Mouse (Mus musculus) heart, embryonic 14.5 days (tissue): ENCODE measurements around the gene Clca3a2. TPM values are rescaled to one million over a fixed set of nuclear protein-coding genes. Genes with fewer than 3 reads are reported as not detected.
"Not testable (repeated sequence)": the region's sequence is repeated elsewhere in the genome, so short reads cannot be mapped to it uniquely, and the experiment has no call there.

ENCODE experiments used
- ATAC-seq: fragments of 200-750 bp; cut with Nextera tagmentation; 2 replicates; pipeline ENCODE4 v1.8.0; 2017; ENCODE audit warnings: low read depth, moderate TSS enrichment; ENCODE audit not compliant: insufficient number of reproducible peaks, insufficient read depth, low FRiP score
- H3K27ac ChIP-seq, 2 experiments: fragments of 200-500 bp in 1 of 2; fragments of 300-500 bp in 1 of 2; sonication (generic) in 1 of 2; replicated peaks in 1 of 2; 2 replicates each; pipeline ENCODE4 v1.5.1; 2012 to 2014; ENCODE audit warnings: low read depth in 2 of 2, low read length in 2 of 2, control low read depth in 1 of 2, mild to moderate bottlenecking in 1 of 2, mixed read lengths in 1 of 2; ENCODE audit not compliant: control insufficient read depth in 1 of 2, insufficient read depth in 1 of 2
- H3K27me3 ChIP-seq: fragments of 300-500 bp; sonication (generic); 2 replicates; pipeline ENCODE4 v1.6.1; 2014; ENCODE audit warnings: mild to moderate bottlenecking, low read length, control low read depth; ENCODE audit not compliant: control insufficient read depth, insufficient read depth
- H3K36me3 ChIP-seq: fragments of 300-500 bp; sonication (generic); 2 replicates; pipeline ENCODE4 v1.6.1; 2014; ENCODE audit warnings: mild to moderate bottlenecking, control low read depth, low read length, mixed read lengths; ENCODE audit not compliant: control insufficient read depth, insufficient read depth
- H3K4me1 ChIP-seq, 2 experiments: fragments of 200-500 bp in 1 of 2; fragments of 300-500 bp in 1 of 2; sonication (generic) in 1 of 2; 2 replicates each; pipeline ENCODE4 v1.6.1; 2012 to 2014; ENCODE audit warnings: low read length in 2 of 2, control low read depth in 1 of 2, mixed read lengths in 1 of 2; ENCODE audit not compliant: control insufficient read depth in 2 of 2, insufficient read depth in 2 of 2
- H3K4me2 ChIP-seq: fragments of 300-500 bp; sonication (generic); 2 replicates; pipeline ENCODE4 v1.6.1; 2014; ENCODE audit warnings: mild to moderate bottlenecking, low read length
- H3K4me3 ChIP-seq, 2 experiments: fragments of 200-500 bp in 1 of 2; fragments of 300-500 bp in 1 of 2; sonication (generic) in 1 of 2; 2 replicates each; pipeline ENCODE4 v1.5.1; 2012 to 2014; ENCODE audit warnings: low read length in 2 of 2, mild to moderate bottlenecking in 2 of 2, control low read depth in 1 of 2, low read depth in 1 of 2, moderate library complexity in 1 of 2; ENCODE audit not compliant: control insufficient read depth in 1 of 2, insufficient read depth in 1 of 2
- H3K9ac ChIP-seq: fragments of 300-500 bp; sonication (generic); 2 replicates; pipeline ENCODE4 v1.6.1; 2014; ENCODE audit warnings: mild to moderate bottlenecking, low read length
- H3K9me3 ChIP-seq: fragments of 300-500 bp; sonication (generic); 2 replicates; pipeline ENCODE4 v1.6.1; 2016; ENCODE audit warnings: low read length, control low read depth; ENCODE audit not compliant: control insufficient read depth
- WGBS: fragments of 180-500 bp; shearing (Covaris S2); extraction: QIAGEN DNeasy Blood & Tissue Kit; methylation state at CpG from one replicate; pipeline ENCODE4 v1.1.7; 2014; 5-methylcytosine and 5-hydroxymethylcytosine counted together
- polyA plus RNA-seq: library from polyadenylated mRNA; unstranded; fragments of >200 nt; fragmentation: Nextera tagmentation; extraction: Ambion mirVana; gene quantifications from 2 replicates; pipeline ENCODE4 v1.2.1, GENCODE M21; 2014

Gene Clca3a2
- polyA plus RNA-seq, 1 experiment from 2014 or later, result 6.0 TPM

DNA sequence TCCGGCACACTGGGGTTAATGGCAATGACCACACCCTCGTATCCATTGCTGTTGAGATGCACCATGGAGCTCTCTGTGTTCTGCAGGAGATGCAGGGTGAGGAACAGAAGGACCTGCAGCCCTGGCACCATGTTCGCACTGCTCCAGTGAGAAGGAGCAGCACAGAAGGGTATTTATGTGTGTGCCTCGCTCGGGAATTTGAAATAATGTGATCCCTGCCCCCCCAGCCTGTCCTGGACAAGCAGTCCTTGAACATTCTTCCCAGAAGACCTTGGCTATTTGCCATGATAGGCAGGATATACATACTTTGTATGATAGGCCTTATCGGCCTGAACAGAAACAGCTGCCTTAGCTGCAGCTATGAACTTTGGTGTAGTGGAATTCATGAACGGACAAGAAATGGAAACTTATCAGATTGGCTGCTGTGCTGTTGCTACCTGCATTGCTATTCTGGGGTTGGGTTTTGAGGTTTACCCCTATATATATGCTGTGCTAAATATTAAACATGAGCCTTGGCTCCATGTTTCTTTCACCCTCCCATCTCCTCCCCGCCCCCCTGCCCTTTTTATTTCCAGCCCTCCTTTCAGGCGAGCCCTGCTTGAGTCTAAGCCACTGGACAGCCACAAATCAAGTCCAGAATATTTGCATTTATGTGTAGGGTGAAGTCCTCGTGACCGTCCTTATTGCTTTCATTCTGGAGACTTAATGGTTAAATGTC, 58.5 kb downstream of the Clca3a2 start, which contains the start of gene Clca3a1:
Clca3a1 (minus strand) TSS at position 386 of the 718 bp plus-strand sequence.
- Histone ChIP-seq H3K36me3 (peaks cover 3% of the 10 kb centered on the region; the same call in 1 of the 2 replicates), H3K27ac (peak within 1 kb of the TSS; percentile 74), H3K4me2 (peak within 1 kb of the TSS; percentile 50), H3K4me1 (peaks cover 9 to 10% of the 10 kb centered on the region in 2 experiments), H3K9me3 (no peaks in the 10 kb centered on the region), H3K9ac (peak within 1 kb of the TSS; percentile 48), H3K27me3 (no peaks in the 10 kb centered on the region), H3K4me3 (peak within 1 kb of the TSS; percentile 24 to 37)
- WGBS, result 26% methylated on average over 9 of the region's 11 CpGs
- peak; percentile 90 for ATAC-seq

DNA sequence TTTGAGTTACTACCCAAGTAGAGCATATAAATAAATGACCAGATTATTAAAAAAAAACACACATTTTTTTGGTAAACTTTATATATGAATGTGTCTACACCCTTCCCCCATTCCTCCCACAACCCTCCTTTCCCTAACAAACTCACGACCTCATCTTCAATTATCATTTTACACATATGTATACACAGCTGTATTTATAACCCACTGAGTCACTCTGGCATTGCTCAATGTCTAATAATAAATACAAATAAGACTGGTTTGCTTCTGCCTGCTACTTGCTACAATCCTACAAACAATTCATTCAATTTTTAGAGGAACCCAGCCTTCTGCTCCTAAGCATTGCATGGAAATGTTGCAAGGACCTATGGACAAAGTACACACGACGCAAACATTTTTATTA, 59.6 kb downstream of the Clca3a2 start:
- no peak for ATAC-seq
- H3K27ac ChIP-seq, result peak overlapping the region in 1 of 2 experiments; percentile 74; a peak in 3 of 4 replicates
- H3K4me3 ChIP-seq, result peak overlapping the region in 1 of 2 experiments; percentile 37; a peak in 3 of 4 replicates

GRCm38 (mm10) chr3:144756103-144756502, 63.2 kb downstream of the Clca3a2 start:
- 79% methylated on average over 8 of the region's 8 CpGs for WGBS
- not testable (repeated sequence) for H3K4me2 ChIP-seq, H3K27ac ChIP-seq, H3K9me3 ChIP-seq, H3K27me3 ChIP-seq, H3K4me1 ChIP-seq, ATAC-seq, H3K4me3 ChIP-seq, H3K9ac ChIP-seq
- peaks cover 19% of the 10 kb centered on the region; the same call in 1 of the 2 replicates for H3K36me3 ChIP-seq

More for the DNA sequence above, 59.6 kb downstream of the Clca3a2 start:
- WGBS, result 52% methylated on average over 3 of the region's 3 CpGs
- peaks cover 12% of the 10 kb centered on the region; the same call in 1 of the 2 replicates for H3K36me3 ChIP-seq
- H3K9me3 ChIP-seq, result no peaks in the 10 kb centered on the region
- H3K27me3 ChIP-seq, result no peaks in the 10 kb centered on the region
- H3K9ac ChIP-seq, result peak overlapping the region; percentile 48
- peaks cover 9 to 10% of the 10 kb centered on the region in 2 experiments for H3K4me1 ChIP-seq
- H3K4me2 ChIP-seq, result peak overlapping the region; percentile 50

- Histone ChIP-seq H3K27ac (no peak overlapping the region), H3K9me3 (no peaks in the 10 kb centered on the region), H3K4me3 (no peak overlapping the region), H3K9ac (no peak overlapping the region), H3K4me2 (no peak overlapping the region), H3K27me3 (no peaks in the 10 kb centered on the region), H3K36me3 (peaks cover 19% of the 10 kb centered on the region; the same call in 1 of the 2 replicates), H3K4me1 (no peaks in the 10 kb centered on the region)
- WGBS, result 12% methylated on average over 2 of the region's 2 CpGs
- no peak for ATAC-seq
Measured at GRCm38 (mm10) chr3:144753120-144753519, 66.2 kb downstream of the Clca3a2 start.

GRCm38 (mm10) chr3:144749062-144749963, 70.0 kb downstream of the Clca3a2 start:
- not testable (repeated sequence) for H3K4me1 ChIP-seq, ATAC-seq, H3K9me3 ChIP-seq, H3K4me2 ChIP-seq, H3K36me3 ChIP-seq, H3K4me3 ChIP-seq, H3K27ac ChIP-seq, H3K27me3 ChIP-seq, H3K9ac ChIP-seq
- WGBS, result 60% methylated on average over 19 of the region's 21 CpGs

GRCm38 (mm10) chr3:144747706-144748105, 71.6 kb downstream of the Clca3a2 start:
- H3K4me3 ChIP-seq, H3K4me2 ChIP-seq, H3K36me3 ChIP-seq, H3K9me3 ChIP-seq, H3K27me3 ChIP-seq, ATAC-seq, H3K9ac ChIP-seq, H3K4me1 ChIP-seq, H3K27ac ChIP-seq: not testable (repeated sequence)
- 36% methylated on average over 3 of the region's 3 CpGs for WGBS
